ENCODE assay signal across 18 mouse cellular contexts in the genomic region with DNA sequence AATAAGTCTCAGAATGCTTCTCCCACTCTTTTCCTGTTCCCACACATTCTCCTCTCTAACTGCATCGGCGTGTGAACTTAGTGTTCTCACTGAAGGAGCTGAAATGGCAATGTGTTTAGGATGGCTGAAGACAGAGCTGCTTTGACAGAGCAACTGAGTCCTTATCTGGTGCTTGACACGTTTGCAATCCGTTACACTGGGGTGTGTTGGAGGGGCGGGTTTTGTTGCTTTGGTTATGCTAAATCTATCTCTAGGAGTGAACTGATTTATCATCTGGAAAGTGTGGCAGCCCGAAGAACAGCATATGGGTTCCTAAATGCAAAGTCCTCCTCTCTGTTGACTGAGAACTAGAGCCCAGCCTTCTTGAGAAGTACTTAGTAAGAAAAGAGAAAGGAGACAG. TPM values are rescaled to one million over a fixed set of nuclear protein-coding genes. Genes with fewer than 3 reads are reported as not detected.
DNase-seq lines count a peak whose midpoint lies in the region; ATAC-seq lines count a peak whose summit lies in the region.
"Had no signal": no experiment of that assay in that cellular context is flagged by ENCODE, and none has a peak within 500 bp of the region (broad histone marks: within the 10 kb centered on the region; RNA-seq: fewer than 3 reads in every experiment).

No protein-coding gene starts in this region.

- WGBS in midbrain, embryonic 16.5 days = 71% methylated on average over 6 of the region's 6 CpGs

- H3K27ac ChIP-seq in midbrain, embryonic 16.5 days (ENCODE audit: low read length) = no peak overlapping the region
- H3K27ac ChIP-seq: embryonic facial prominence, embryonic 15.5 days; forebrain, embryonic 13.5 days; kidney, embryonic 15.5 days; limb, embryonic 12.5 days; liver, embryonic 14.5 days had no signal

- intact Hi-C loops in left cerebral cortex, postnatal 14 days (cut with DNase I) = no loop called here

- H3K9ac ChIP-seq in midbrain, embryonic 16.5 days (ENCODE audit: low read depth, low read length) = no peak overlapping the region
- H3K9ac ChIP-seq: embryonic facial prominence, embryonic 15.5 days; forebrain, embryonic 13.5 days; kidney, embryonic 15.5 days; limb, embryonic 12.5 days; liver, embryonic 14.5 days had no signal

- H3K4me2 ChIP-seq in midbrain, embryonic 16.5 days (ENCODE audit: low read length) = no peak overlapping the region
- H3K4me2 ChIP-seq: embryonic facial prominence, embryonic 15.5 days; forebrain, embryonic 13.5 days; kidney, embryonic 15.5 days; limb, embryonic 12.5 days had no signal

- peak; percentile 61 to 69 for DNase-seq in right cerebral cortex, adult 2 months (ENCODE audit: low spot score in 2 of 2)
- no peak for DNase-seq in right cerebral cortex, postnatal 4 days
- DNase-seq in layer of hippocampus, adult 8-10 months (ENCODE audit: low spot score in 2 of 2) = peak; percentile 35 to 47
- peak; percentile 62 to 72 for DNase-seq in left cerebral cortex, postnatal 14 days (ENCODE audit: low spot score in 2 of 2)
- no peak for DNase-seq in thymus, postnatal 14 days
- no peak for DNase-seq in kidney, postnatal 4 days
- DNase-seq: adrenal gland, postnatal 10 days; cerebellum, adult 8-10 months; gastrocnemius, postnatal 25 days; lung, postnatal 10 days had no signal

- no peak overlapping the region for H3K4me3 ChIP-seq in midbrain, embryonic 16.5 days (ENCODE audit: low read depth, low read length)
- H3K4me3 ChIP-seq: embryonic facial prominence, embryonic 15.5 days; forebrain, embryonic 13.5 days; kidney, embryonic 15.5 days; limb, embryonic 12.5 days had no signal

- H3K4me1 ChIP-seq in midbrain, embryonic 16.5 days (ENCODE audit: control insufficient read depth, insufficient read depth, low read length) = no peaks in the 10 kb centered on the region
- H3K4me1 ChIP-seq: embryonic facial prominence, embryonic 15.5 days; forebrain, embryonic 13.5 days; kidney, embryonic 15.5 days; limb, embryonic 12.5 days had no signal

- no peaks in the 10 kb centered on the region for H3K27me3 ChIP-seq in midbrain, embryonic 16.5 days (ENCODE audit: control insufficient read depth, insufficient read depth, low read depth, low read length)
- H3K27me3 ChIP-seq: embryonic facial prominence, embryonic 15.5 days; forebrain, embryonic 13.5 days; kidney, embryonic 15.5 days; limb, embryonic 12.5 days had no signal

- H3K9me3 ChIP-seq in midbrain, embryonic 16.5 days (replicated peaks; ENCODE audit: control insufficient read depth, low read length, poor library complexity, severe bottlenecking) = no peaks in the 10 kb centered on the region
- H3K9me3 ChIP-seq: embryonic facial prominence, embryonic 15.5 days; forebrain, embryonic 13.5 days; kidney, embryonic 15.5 days; limb, embryonic 12.5 days had no signal

- H3K36me3 ChIP-seq in midbrain, embryonic 16.5 days (ENCODE audit: control insufficient read depth, insufficient read depth, low read length) = no peaks in the 10 kb centered on the region
- H3K36me3 ChIP-seq: embryonic facial prominence, embryonic 15.5 days; kidney, embryonic 15.5 days; limb, embryonic 12.5 days had no signal

- no peak for ATAC-seq in midbrain, embryonic 16.5 days
- ATAC-seq: CD4-positive, CD25-positive, alpha-beta regulatory T cell, adult 4 months; forebrain, embryonic 13.5 days had no signal

RNA-seq across cellular contexts. Expression of a gene that starts 22.0 kb away (rescaled TPM):
- 10 to 100 TPM; 46.0 to 52.8 (median 49.5) TPM for total RNA-seq in layer of hippocampus, adult 8-10 months (2022)
- total RNA-seq in left cerebral cortex, postnatal 14 days (2021) = 10 to 100 TPM; 46.9 to 48.8 TPM
- polyA plus RNA-seq in midbrain, embryonic 16.5 days (2015; fragmentation: Nextera tagmentation; extraction: Ambion mirVana) = 12.2 and 15.3 TPM in 2 replicates
- total RNA-seq: MEL had no signal

Comparison
In these comparisons a context has a peak if more than half of its experiments do, and no peak if none do; other contexts are left out.
1. DNase-seq: peak in right cerebral cortex, adult 2 months (2 of 2), layer of hippocampus, adult 8-10 months (2 of 2) and left cerebral cortex, postnatal 14 days (2 of 2); none in right cerebral cortex, postnatal 4 days (single experiment), thymus, postnatal 14 days (single experiment) and kidney, postnatal 4 days (0 of 2).